Mouse (Mus musculus) bone marrow macrophage, adult 2 months (primary cell): ENCODE measurements around the gene Crb2.

Experiments
- CTCF ChIP-seq: IDR thresholded peaks from 2 replicates; pipeline ENCODE4 v1.5.1; 2012; ENCODE audit warnings: low read depth, mild to moderate bottlenecking, low read length, moderate library complexity
- POLR2A ChIP-seq: IDR thresholded peaks from 2 replicates; pipeline ENCODE4 v1.6.1; 2012; ENCODE audit warnings: mild to moderate bottlenecking, low read depth, low read length, borderline replicate concordance

DNA sequence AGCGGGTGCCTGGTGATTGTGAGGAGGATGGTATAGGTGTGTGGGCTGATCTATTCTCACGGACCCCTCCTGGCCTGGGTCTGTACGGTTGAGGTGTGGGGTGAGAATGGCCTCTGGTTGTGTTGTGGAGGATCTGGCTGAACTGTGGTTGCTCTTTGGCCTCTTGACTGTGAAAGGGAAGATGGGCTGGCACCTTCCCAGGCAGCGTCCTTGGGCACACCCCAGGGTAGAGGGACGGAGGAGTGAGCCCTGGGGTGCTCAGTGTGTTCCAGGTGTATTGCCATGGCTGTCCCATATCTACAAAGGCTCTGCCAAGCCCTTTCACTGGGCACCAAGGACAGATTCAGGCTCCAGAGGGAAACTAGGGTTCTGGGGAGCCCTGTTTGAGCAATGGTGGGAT, 13.0 kb downstream of the Crb2 start:
- no peak for TF ChIP-seq CTCF
- TF ChIP-seq POLR2A, result no peak
